Mouse (Mus musculus) intestine, postnatal 0 days (tissue): ENCODE results near the gene BC030867. TPM values are rescaled to one million over a fixed set of nuclear protein-coding genes. Genes with fewer than 3 reads are reported as not detected.
A peak's percentile ranks its signal among the peaks of the same experiment; 100 is the strongest.

Experiments used
- ATAC-seq: fragments of 200-750 bp; cut with Nextera tagmentation; 2 replicates; pipeline ENCODE4 v1.8.0; 2017; ENCODE audit warnings: mild to moderate bottlenecking, moderate TSS enrichment, moderate library complexity
- H3K27ac ChIP-seq: fragments of 300-500 bp; sonication (generic); 2 replicates; pipeline ENCODE4 v1.5.1; 2014; ENCODE audit warnings: mild to moderate bottlenecking, low read depth, low read length, moderate library complexity
- H3K27me3 ChIP-seq: fragments of 300-500 bp; sonication (generic); replicated peaks from 2 replicates; pipeline ENCODE4 v1.6.1; 2014; ENCODE audit warnings: low read length, mixed read lengths; ENCODE audit not compliant: control insufficient read depth, insufficient read depth
- H3K36me3 ChIP-seq: fragments of 300-500 bp; sonication (generic); 2 replicates; pipeline ENCODE4 v1.6.1; 2014; ENCODE audit warnings: mild to moderate bottlenecking, moderate library complexity; ENCODE audit not compliant: control insufficient read depth, insufficient read depth
- H3K4me1 ChIP-seq: fragments of 300-500 bp; sonication (generic); replicated peaks from 2 replicates; pipeline ENCODE4 v1.6.1; 2014; ENCODE audit warnings: antibody characterized with exemption, low read length, mixed read lengths; ENCODE audit not compliant: control insufficient read depth, insufficient read depth
- H3K4me2 ChIP-seq: fragments of 300-500 bp; sonication (generic); replicated peaks from 2 replicates; pipeline ENCODE4 v1.6.1; 2014; ENCODE audit warnings: low read depth, mild to moderate bottlenecking, moderate library complexity
- H3K4me3 ChIP-seq: fragments of 300-500 bp; sonication (generic); 2 replicates; pipeline ENCODE4 v1.5.1; 2014; ENCODE audit warnings: low read depth, low read length
- H3K9ac ChIP-seq: fragments of 300-500 bp; sonication (generic); 2 replicates; pipeline ENCODE4 v1.6.1; 2014; ENCODE audit warnings: mild to moderate bottlenecking, low read depth, low read length
- H3K9me3 ChIP-seq: fragments of 300-500 bp; sonication (generic); 2 replicates; pipeline ENCODE4 v1.6.1; 2016; ENCODE audit warnings: mixed run types; ENCODE audit not compliant: control insufficient read depth
- CTCF ChIP-seq: sonication (generic); IDR thresholded peaks from 2 replicates; pipeline ENCODE4 v1.5.1; 2016; ENCODE audit warnings: low read depth, mild to moderate bottlenecking, control low read depth, antibody characterized with exemption, moderate library complexity
- WGBS: fragments of 180-500 bp; shearing (Covaris S2); extraction: QIAGEN DNeasy Blood & Tissue Kit; methylation state at CpG from one replicate; pipeline ENCODE4 v1.1.7; 2014; 5-methylcytosine and 5-hydroxymethylcytosine counted together
- polyA plus RNA-seq: library from polyadenylated mRNA; unstranded; fragments of >200 nt; fragmentation: Nextera tagmentation; extraction: Ambion mirVana; gene quantifications from 2 replicates; pipeline ENCODE4 v1.2.1, GENCODE M21; 2015

Gene BC030867
- polyA plus RNA-seq, 1 experiment from 2014 or later = 3.4 TPM

GRCm38 (mm10) chr11:102284501-102285094 lies 35.9 kb downstream of the BC030867 start, which contains the start of gene Tmub2:
TSS of gene Tmub2 (plus strand) at chr11:102284931.
- peak; percentile 92 for ATAC-seq
- H3K4me3 ChIP-seq = peak within 1 kb of the TSS; percentile 92
- TF ChIP-seq CTCF = peak; percentile 38
- H3K9me3 ChIP-seq = no peaks in the 10 kb centered on the region
- peaks cover 15% of the 10 kb centered on the region for H3K36me3 ChIP-seq
- H3K4me1 ChIP-seq = peaks cover 5% of the 10 kb centered on the region; the same call in 1 of the 2 replicates
- peak within 1 kb of the TSS; percentile 73 for H3K27ac ChIP-seq
- peak within 1 kb of the TSS; percentile 81 for H3K9ac ChIP-seq
- no peaks in the 10 kb centered on the region for H3K27me3 ChIP-seq
- under 1% methylated on average over 32 of the region's 32 CpGs for WGBS
- peak within 1 kb of the TSS; percentile 85 for H3K4me2 ChIP-seq

DNA sequence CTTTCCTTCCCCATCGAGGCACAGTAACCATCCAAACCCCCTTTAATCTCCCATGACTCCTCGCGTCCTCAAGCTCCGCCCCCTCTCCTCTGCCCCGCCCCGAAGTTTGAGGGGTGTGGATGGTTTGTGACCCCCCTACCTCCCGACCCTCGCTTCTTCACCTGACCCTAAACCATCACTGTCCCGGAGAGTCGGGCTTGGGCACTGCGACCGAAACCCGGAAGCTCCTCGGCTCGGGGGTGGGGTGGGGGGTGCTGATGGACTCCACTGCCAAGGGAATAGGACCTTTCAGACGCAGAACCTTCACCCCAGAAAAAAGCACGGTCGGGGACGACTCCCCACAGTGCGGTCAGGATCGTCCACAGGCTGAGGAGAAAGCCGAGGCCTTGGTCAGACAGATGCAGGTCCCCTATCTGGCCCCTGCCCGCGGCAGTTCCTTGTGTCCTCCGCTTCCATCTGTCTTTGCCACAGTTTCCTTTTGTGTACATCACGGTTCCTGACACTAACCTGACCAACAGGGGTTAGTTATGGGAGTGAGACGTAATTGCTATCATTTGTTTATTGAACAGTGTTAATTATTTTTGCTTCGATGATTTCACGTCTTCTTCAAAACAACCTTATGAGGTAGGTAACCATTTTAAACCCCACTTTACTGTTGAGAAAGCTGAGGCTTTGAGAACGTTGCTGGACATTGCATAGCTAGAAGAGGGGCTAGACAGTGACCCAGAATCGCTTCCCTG lies 36.6 kb downstream of the BC030867 start:
- ATAC-seq = peak; percentile 58
- Histone ChIP-seq H3K4me3 (peak overlapping the region; percentile 92), H3K9ac (peak overlapping the region; percentile 81), H3K27me3 (no peaks in the 10 kb centered on the region), H3K27ac (peak overlapping the region; percentile 73), H3K4me2 (peak overlapping the region; percentile 85), H3K36me3 (peaks cover 20% of the 10 kb centered on the region), H3K9me3 (no peaks in the 10 kb centered on the region), H3K4me1 (peaks cover 5% of the 10 kb centered on the region; the same call in 1 of the 2 replicates)
- TF ChIP-seq CTCF = no peak
- WGBS = 2% methylated on average over 31 of the region's 31 CpGs

DNA sequence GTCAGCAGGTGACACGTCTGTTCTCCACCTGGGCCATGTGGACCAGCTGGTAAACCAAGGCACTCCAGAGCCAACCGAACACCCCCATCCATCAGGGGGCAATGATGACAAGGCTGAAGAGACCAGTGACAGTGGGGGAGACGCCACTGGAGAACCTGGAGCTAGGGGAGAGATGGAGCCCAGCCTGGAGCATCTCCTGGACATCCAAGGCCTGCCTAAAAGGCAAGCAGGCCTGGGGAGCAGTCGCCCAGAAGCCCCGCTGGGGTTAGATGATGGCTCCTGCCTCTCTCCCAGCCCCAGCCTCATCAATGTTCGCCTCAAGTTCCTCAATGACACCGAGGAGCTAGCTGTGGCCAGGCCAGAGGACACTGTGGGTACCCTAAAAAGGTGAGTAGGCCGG lies 38.8 kb downstream of the BC030867 start:
- Histone ChIP-seq H3K9ac (no peak overlapping the region), H3K27ac (no peak overlapping the region), H3K36me3 (peaks cover 42% of the 10 kb centered on the region), H3K4me2 (no peak overlapping the region), H3K27me3 (no peaks in the 10 kb centered on the region), H3K4me3 (no peak overlapping the region), H3K9me3 (no peaks in the 10 kb centered on the region), H3K4me1 (peaks cover 5% of the 10 kb centered on the region; the same call in 1 of the 2 replicates)
- ATAC-seq = no peak
- no peak for TF ChIP-seq CTCF
- WGBS = 89% methylated on average over 8 of the region's 8 CpGs

DNA sequence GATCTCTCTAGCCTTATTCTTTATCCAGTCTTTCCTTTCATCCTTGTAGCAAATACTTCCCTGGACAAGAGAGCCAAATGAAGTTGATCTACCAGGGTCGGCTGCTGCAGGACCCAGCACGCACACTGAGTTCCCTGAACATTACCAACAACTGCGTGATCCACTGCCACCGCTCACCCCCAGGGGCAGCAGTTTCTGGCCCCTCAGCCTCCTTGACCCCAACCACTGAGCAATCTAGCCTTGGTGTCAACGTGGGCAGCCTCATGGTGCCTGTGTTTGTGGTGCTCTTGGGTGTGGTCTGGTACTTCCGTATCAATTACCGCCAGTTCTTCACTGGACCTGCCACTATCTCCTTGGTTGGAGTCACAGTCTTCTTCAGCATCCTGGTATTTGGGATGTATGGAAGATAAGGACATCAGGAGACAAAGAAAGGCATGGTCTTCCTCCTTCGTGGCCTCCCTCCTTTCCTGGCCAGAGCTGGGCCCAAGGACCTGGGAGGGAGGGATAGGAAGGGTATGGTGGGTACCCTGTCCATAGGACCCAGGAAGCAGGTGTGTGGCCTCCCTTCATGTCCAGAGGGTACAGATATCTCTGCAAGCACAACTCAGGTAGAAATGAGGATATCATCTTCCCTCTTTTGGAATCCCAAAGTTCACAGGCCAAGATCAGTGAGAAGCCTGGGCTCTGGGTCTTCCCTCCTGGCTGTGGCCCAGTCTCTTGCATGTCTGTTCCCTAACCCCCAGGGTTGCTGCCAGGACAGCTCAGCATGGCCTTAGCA lies 39.5 kb downstream of the BC030867 start:
- H3K9ac ChIP-seq = no peak overlapping the region
- H3K27ac ChIP-seq = no peak overlapping the region
- H3K4me3 ChIP-seq = no peak overlapping the region
- TF ChIP-seq CTCF = peak; percentile 15; the same call in 1 of the 2 replicates
- no peak overlapping the region for H3K4me2 ChIP-seq
- peaks cover 5% of the 10 kb centered on the region; the same call in 1 of the 2 replicates for H3K4me1 ChIP-seq
- H3K27me3 ChIP-seq = no peaks in the 10 kb centered on the region
- H3K36me3 ChIP-seq = peaks cover 50% of the 10 kb centered on the region
- ATAC-seq = no peak
- no peaks in the 10 kb centered on the region for H3K9me3 ChIP-seq
- 81% methylated on average over 8 of the region's 8 CpGs for WGBS

DNA sequence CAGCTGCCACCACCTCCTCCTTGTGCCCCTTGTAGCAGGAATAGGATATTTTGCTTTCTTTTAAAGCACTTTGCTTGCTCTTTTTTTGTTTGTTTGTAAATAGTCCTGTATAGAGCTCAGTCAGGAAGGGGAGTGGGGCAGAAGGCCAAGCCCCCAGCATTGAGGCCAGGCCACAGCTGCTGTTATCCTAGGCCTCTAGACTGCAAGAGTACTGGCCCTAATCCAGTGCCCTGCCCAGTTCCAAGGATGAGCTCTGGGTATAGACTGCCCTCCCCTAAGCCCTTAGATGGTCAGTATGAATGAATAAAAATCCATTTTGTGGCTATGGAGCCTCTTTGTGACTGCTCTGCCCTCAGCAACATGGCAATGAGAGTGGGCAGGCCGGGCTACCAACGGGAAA lies 40.2 kb downstream of the BC030867 start:
- no peak for TF ChIP-seq CTCF
- no peak overlapping the region for H3K4me2 ChIP-seq
- WGBS = 71% methylated on average over 2 of the region's 2 CpGs
- H3K4me3 ChIP-seq = no peak overlapping the region
- no peak overlapping the region for H3K9ac ChIP-seq
- no peak for ATAC-seq
- no peaks in the 10 kb centered on the region for H3K27me3 ChIP-seq
- no peaks in the 10 kb centered on the region for H3K9me3 ChIP-seq
- H3K4me1 ChIP-seq = peaks cover 5% of the 10 kb centered on the region; the same call in 1 of the 2 replicates
- H3K27ac ChIP-seq = no peak overlapping the region
- H3K36me3 ChIP-seq = peaks cover 56% of the 10 kb centered on the region

GRCm38 (mm10) chr11:102289511-102290100 lies 40.9 kb downstream of the BC030867 start:
- no peak for ATAC-seq
- no peak overlapping the region for H3K4me3 ChIP-seq
- TF ChIP-seq CTCF = no peak
- peaks cover 62% of the 10 kb centered on the region for H3K36me3 ChIP-seq
- H3K27ac ChIP-seq = no peak overlapping the region
- H3K4me1 ChIP-seq = peaks cover 5% of the 10 kb centered on the region; the same call in 1 of the 2 replicates
- no peak overlapping the region for H3K9ac ChIP-seq
- H3K27me3 ChIP-seq = no peaks in the 10 kb centered on the region
- no peak overlapping the region for H3K4me2 ChIP-seq
- H3K9me3 ChIP-seq = no peaks in the 10 kb centered on the region
- WGBS = 62% methylated on average over 6 of the region's 6 CpGs
